Mouse (Mus musculus): Measurements from ENCODE around the gene Cacna1g. TPM values are rescaled to one million over a fixed set of nuclear protein-coding genes. Genes with fewer than 3 reads are reported as not detected.
A peak's percentile ranks its signal among the peaks of the same experiment; 100 is the strongest.
"Not testable (repeated sequence)": the region's sequence is repeated elsewhere in the genome, so short reads cannot be mapped to it uniquely, and the experiment has no call there.

The Cacna1g gene
- polyA plus RNA-seq, 1 experiment from 2014 or later = 19.3 TPM

DNA sequence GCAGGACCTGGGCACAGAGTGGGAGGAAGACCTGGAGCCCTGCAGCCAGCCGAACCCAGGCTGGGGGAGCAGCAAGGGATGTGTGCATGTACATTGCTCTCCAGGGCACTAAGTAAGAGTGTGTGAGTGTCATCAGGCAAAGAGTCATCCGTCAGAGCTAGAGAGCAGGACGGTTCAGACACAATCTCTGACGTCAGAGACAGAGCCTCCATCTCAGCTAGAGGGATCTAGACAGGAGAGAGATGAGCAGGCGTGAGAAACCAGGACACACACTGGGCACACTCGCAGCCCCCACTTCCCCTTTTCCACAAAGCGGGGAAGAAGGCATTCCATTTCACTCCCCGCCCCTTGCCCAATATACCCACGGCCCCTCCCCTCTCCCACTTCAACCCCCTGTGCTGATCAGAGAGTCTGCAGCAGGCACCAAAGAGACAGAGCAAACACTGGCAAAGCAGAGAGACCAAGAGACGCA is 61.0 kb downstream of the Cacna1g start:
- Histone ChIP-seq H3K27me3 (ENCODE audit: control insufficient read depth, insufficient read depth, low read length) (no peaks in the 10 kb centered on the region), H3K4me1 (replicated peaks; ENCODE audit: control insufficient read depth, insufficient read depth, low read length) (peaks cover 29% of the 10 kb centered on the region), H3K4me3 (ENCODE audit: low read depth, low read length) (no peak overlapping the region), H3K27ac (ENCODE audit: low read depth, low read length) (peak overlapping the region; percentile 70), H3K9ac (ENCODE audit: low read depth, low read length) (peak overlapping the region; percentile 44; the same call in 1 of the 2 replicates), H3K36me3 (ENCODE audit: control insufficient read depth, insufficient read depth, low read length) (no peaks in the 10 kb centered on the region), H3K9me3 (ENCODE audit: control insufficient read depth, low read length) (no peaks in the 10 kb centered on the region), H3K4me2 (replicated peaks; ENCODE audit: low read depth, low read length) (0 out of 2 replicates have a peak overlapping the region, but pooled peaks have one; percentile 7)
- WGBS = 24% methylated on average over 10 of the region's 10 CpGs
- DNase-seq (ENCODE audit: low spot score) = no peak
- ATAC-seq (ENCODE audit: low FRiP score) = peak; percentile 63

GRCm38 (mm10) chr11:94412562-94412961 is 61.4 kb downstream of the Cacna1g start:
- 55% methylated on average over 2 of the region's 2 CpGs for WGBS
- Histone ChIP-seq H3K36me3 (ENCODE audit: control insufficient read depth, insufficient read depth, low read length) (no peaks in the 10 kb centered on the region), H3K9ac (ENCODE audit: low read depth, low read length) (0 out of 2 replicates have a peak overlapping the region, but pooled peaks have one; percentile 12), H3K4me1 (replicated peaks; ENCODE audit: control insufficient read depth, insufficient read depth, low read length) (peaks cover 30% of the 10 kb centered on the region), H3K27me3 (ENCODE audit: control insufficient read depth, insufficient read depth, low read length) (no peaks in the 10 kb centered on the region), H3K4me3 (ENCODE audit: low read depth, low read length) (no peak overlapping the region), H3K9me3 (ENCODE audit: control insufficient read depth, low read length) (no peaks in the 10 kb centered on the region), H3K4me2 (replicated peaks; ENCODE audit: low read depth, low read length) (no peak overlapping the region), H3K27ac (ENCODE audit: low read depth, low read length) (peak overlapping the region; percentile 70)
- no peak for ATAC-seq (ENCODE audit: low FRiP score)
- DNase-seq (ENCODE audit: low spot score) = no peak

DNA sequence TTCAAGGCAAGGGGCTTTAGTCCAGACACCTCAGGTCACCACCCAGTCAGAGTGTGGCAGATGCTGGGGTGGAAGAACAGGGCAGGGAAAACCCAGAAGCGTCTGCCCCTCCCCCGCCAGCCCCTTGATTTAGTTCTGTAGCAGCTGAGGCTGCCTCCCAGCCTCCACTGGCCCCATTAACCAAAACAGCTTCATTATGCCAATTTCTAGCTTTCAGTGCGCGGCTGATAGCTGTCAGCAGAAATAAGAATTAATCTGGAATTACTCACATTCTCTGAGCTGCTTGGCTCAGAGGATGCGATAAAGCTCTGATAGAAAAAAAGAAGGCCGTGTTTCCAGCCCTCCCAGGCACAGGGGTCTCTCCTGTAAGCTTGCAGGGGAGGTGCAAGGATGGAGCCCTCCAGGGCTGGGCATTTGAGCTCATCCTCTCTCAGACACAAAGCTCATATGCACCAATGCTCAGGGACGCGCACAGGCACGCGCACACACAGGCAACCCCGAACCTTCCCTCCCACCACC is 66.1 kb downstream of the Cacna1g start:
- no peaks in the 10 kb centered on the region for H3K27me3 ChIP-seq (ENCODE audit: control insufficient read depth, insufficient read depth, low read length)
- H3K4me3 ChIP-seq (ENCODE audit: low read depth, low read length) = no peak overlapping the region
- no peak overlapping the region for H3K9ac ChIP-seq (ENCODE audit: low read depth, low read length)
- ATAC-seq (ENCODE audit: low FRiP score) (peak; percentile 85), DNase-seq (ENCODE audit: low spot score) (peak; percentile 78)
- no peaks in the 10 kb centered on the region for H3K9me3 ChIP-seq (ENCODE audit: control insufficient read depth, low read length)
- 49% methylated on average over 11 of the region's 11 CpGs for WGBS
- H3K27ac ChIP-seq (ENCODE audit: low read depth, low read length) = peak overlapping the region; percentile 73
- no peak overlapping the region for H3K4me2 ChIP-seq (replicated peaks; ENCODE audit: low read depth, low read length)
- peaks cover 12% of the 10 kb centered on the region for H3K4me1 ChIP-seq (replicated peaks; ENCODE audit: control insufficient read depth, insufficient read depth, low read length)
- no peaks in the 10 kb centered on the region for H3K36me3 ChIP-seq (ENCODE audit: control insufficient read depth, insufficient read depth, low read length)

DNA sequence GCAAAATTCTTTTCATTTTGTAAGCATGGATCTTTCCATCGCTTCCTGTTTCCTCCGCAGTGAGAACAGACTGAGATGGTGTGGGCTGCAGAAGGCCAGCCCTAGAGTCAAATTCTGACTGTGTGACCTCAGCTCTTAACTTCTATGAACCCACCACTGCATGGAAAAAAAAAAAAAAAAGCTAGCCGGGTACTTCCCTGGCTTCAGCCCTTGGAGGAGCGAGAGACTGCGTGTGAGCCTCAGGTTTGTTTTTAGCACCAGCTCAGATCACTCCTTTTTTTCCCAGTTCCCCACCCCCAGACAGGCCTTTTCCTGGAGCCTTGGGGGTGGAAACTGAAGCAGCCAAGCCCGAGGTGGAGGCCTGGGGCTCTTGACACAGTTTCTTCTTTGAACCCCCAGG is 68.7 kb downstream of the Cacna1g start:
- Histone ChIP-seq H3K9me3 (ENCODE audit: control insufficient read depth, low read length) (no peaks in the 10 kb centered on the region), H3K4me2 (replicated peaks; ENCODE audit: low read depth, low read length) (no peak overlapping the region), H3K27ac (ENCODE audit: low read depth, low read length) (no peak overlapping the region), H3K36me3 (ENCODE audit: control insufficient read depth, insufficient read depth, low read length) (no peaks in the 10 kb centered on the region), H3K9ac (ENCODE audit: low read depth, low read length) (no peak overlapping the region), H3K27me3 (ENCODE audit: control insufficient read depth, insufficient read depth, low read length) (no peaks in the 10 kb centered on the region), H3K4me1 (replicated peaks; ENCODE audit: control insufficient read depth, insufficient read depth, low read length) (peaks cover 10% of the 10 kb centered on the region), H3K4me3 (ENCODE audit: low read depth, low read length) (no peak overlapping the region)
- DNase-seq (ENCODE audit: low spot score) (no peak), ATAC-seq (ENCODE audit: low FRiP score) (no peak)
- 60% methylated on average over 6 of the region's 6 CpGs for WGBS

- Histone ChIP-seq H3K4me1 (replicated peaks; ENCODE audit: control insufficient read depth, insufficient read depth, low read length) (peaks cover 10% of the 10 kb centered on the region), H3K4me3 (ENCODE audit: low read depth, low read length) (no peak overlapping the region), H3K9ac (ENCODE audit: low read depth, low read length) (no peak overlapping the region), H3K36me3 (ENCODE audit: control insufficient read depth, insufficient read depth, low read length) (no peaks in the 10 kb centered on the region), H3K4me2 (replicated peaks; ENCODE audit: low read depth, low read length) (no peak overlapping the region), H3K27ac (ENCODE audit: low read depth, low read length) (no peak overlapping the region), H3K27me3 (ENCODE audit: control insufficient read depth, insufficient read depth, low read length) (no peaks in the 10 kb centered on the region), H3K9me3 (ENCODE audit: control insufficient read depth, low read length) (no peaks in the 10 kb centered on the region)
- ATAC-seq (ENCODE audit: low FRiP score) = no peak
- 29% methylated on average over 11 of the region's 11 CpGs for WGBS
- peak; percentile 88 for DNase-seq (ENCODE audit: low spot score)
These were observed 69.2 kb downstream of the Cacna1g start for GRCm38 (mm10) chr11:94404641-94405260.

- 54% methylated on average over 5 of the region's 5 CpGs for WGBS
These were observed 69.8 kb downstream of the Cacna1g start for GRCm38 (mm10) chr11:94404178-94404577.

GRCm38 (mm10) chr11:94403757-94404156 is 70.2 kb downstream of the Cacna1g start:
- Histone ChIP-seq H3K4me1 (replicated peaks; ENCODE audit: control insufficient read depth, insufficient read depth, low read length) (peaks cover 4% of the 10 kb centered on the region; the same call in 1 of the 2 replicates), H3K36me3 (ENCODE audit: control insufficient read depth, insufficient read depth, low read length) (no peaks in the 10 kb centered on the region), H3K9me3 (ENCODE audit: control insufficient read depth, low read length) (no peaks in the 10 kb centered on the region), H3K9ac (ENCODE audit: low read depth, low read length) (no peak overlapping the region), H3K4me2 (replicated peaks; ENCODE audit: low read depth, low read length) (no peak overlapping the region), H3K27me3 (ENCODE audit: control insufficient read depth, insufficient read depth, low read length) (no peaks in the 10 kb centered on the region), H3K4me3 (ENCODE audit: low read depth, low read length) (no peak overlapping the region), H3K27ac (ENCODE audit: low read depth, low read length) (no peak overlapping the region)
- 82% methylated on average over 10 of the region's 10 CpGs for WGBS
- no peak for DNase-seq (ENCODE audit: low spot score)
- no peak for ATAC-seq (ENCODE audit: low FRiP score)

More at GRCm38 (mm10) chr11:94404178-94404577, 69.8 kb downstream of the Cacna1g start:
- no peaks in the 10 kb centered on the region for H3K27me3 ChIP-seq (ENCODE audit: control insufficient read depth, insufficient read depth, low read length)
- peaks cover 6% of the 10 kb centered on the region for H3K4me1 ChIP-seq (replicated peaks; ENCODE audit: control insufficient read depth, insufficient read depth, low read length)
- no peak for DNase-seq (ENCODE audit: low spot score)
- H3K4me3 ChIP-seq (ENCODE audit: low read depth, low read length) = no peak overlapping the region
- no peak overlapping the region for H3K27ac ChIP-seq (ENCODE audit: low read depth, low read length)
- H3K9ac ChIP-seq (ENCODE audit: low read depth, low read length) = no peak overlapping the region
- no peak for ATAC-seq (ENCODE audit: low FRiP score)
- no peaks in the 10 kb centered on the region for H3K36me3 ChIP-seq (ENCODE audit: control insufficient read depth, insufficient read depth, low read length)
- no peak overlapping the region for H3K4me2 ChIP-seq (replicated peaks; ENCODE audit: low read depth, low read length)
- no peaks in the 10 kb centered on the region for H3K9me3 ChIP-seq (ENCODE audit: control insufficient read depth, low read length)

- no peaks in the 10 kb centered on the region for H3K9me3 ChIP-seq (ENCODE audit: control insufficient read depth, low read length)
- no peak overlapping the region for H3K27ac ChIP-seq (ENCODE audit: low read depth, low read length)
- ATAC-seq (ENCODE audit: low FRiP score) (no peak), DNase-seq (ENCODE audit: low spot score) (no peak)
- no peaks in the 10 kb centered on the region for H3K27me3 ChIP-seq (ENCODE audit: control insufficient read depth, insufficient read depth, low read length)
- no peaks in the 10 kb centered on the region for H3K36me3 ChIP-seq (ENCODE audit: control insufficient read depth, insufficient read depth, low read length)
- H3K4me2 ChIP-seq (replicated peaks; ENCODE audit: low read depth, low read length) = no peak overlapping the region
- H3K4me3 ChIP-seq (ENCODE audit: low read depth, low read length) = no peak overlapping the region
- no peak overlapping the region for H3K9ac ChIP-seq (ENCODE audit: low read depth, low read length)
- WGBS = 83% methylated on average over 5 of the region's 5 CpGs
- peaks cover 4% of the 10 kb centered on the region; the same call in 1 of the 2 replicates for H3K4me1 ChIP-seq (replicated peaks; ENCODE audit: control insufficient read depth, insufficient read depth, low read length)
These were observed 71.3 kb downstream of the Cacna1g start for GRCm38 (mm10) chr11:94402731-94403130.

- H3K27ac ChIP-seq (ENCODE audit: low read depth, low read length); DNase-seq (ENCODE audit: low spot score); H3K9me3 ChIP-seq (ENCODE audit: control insufficient read depth, low read length); H3K4me1 ChIP-seq (replicated peaks; ENCODE audit: control insufficient read depth, insufficient read depth, low read length); H3K27me3 ChIP-seq (ENCODE audit: control insufficient read depth, insufficient read depth, low read length); ATAC-seq (ENCODE audit: low FRiP score); H3K4me2 ChIP-seq (replicated peaks; ENCODE audit: low read depth, low read length); H3K36me3 ChIP-seq (ENCODE audit: control insufficient read depth, insufficient read depth, low read length); H3K4me3 ChIP-seq (ENCODE audit: low read depth, low read length); H3K9ac ChIP-seq (ENCODE audit: low read depth, low read length): not testable (repeated sequence)
- 78% methylated on average over 4 of the region's 4 CpGs for WGBS
These were observed 72.0 kb downstream of the Cacna1g start for GRCm38 (mm10) chr11:94402029-94402428.

All from hindbrain, embryonic 11.5 days (tissue).